Mouse (Mus musculus) layer of hippocampus, postnatal 25 days (tissue): ENCODE results near the gene Eef1g. TPM values are rescaled to one million over a fixed set of nuclear protein-coding genes. Genes with fewer than 3 reads are reported as not detected.
A peak's percentile ranks its signal among the peaks of the same experiment; 100 is the strongest.

Experiments
- DNase-seq, 2 experiments: peaks; one replicate each; pipeline ENCODE4 v3.0.0; 2022; ENCODE audit warnings: mixed read lengths in 2 of 2, low spot score in 1 of 2; ENCODE audit errors: extremely low spot score in 1 of 2
- total RNA-seq, 2 experiments: library from RNA; stranded (reverse); gene quantifications; 2 replicates each; pipeline ENCODE4 v1.2.3; 2021

Eef1g gene
- total RNA-seq, 2 experiments from 2014 or later = 215 to 256 TPM

GRCm38 (mm10) chr19:8983150-8983650, 16.4 kb downstream of the Eef1g start:
- DNase-seq = no peak

GRCm38 (mm10) chr19:8984255-8984868, 17.5 kb downstream of the Eef1g start:
- DNase-seq = no peak

- no peak for DNase-seq
Measured at GRCm38 (mm10) chr19:8985891-8986290, 19.1 kb downstream of the Eef1g start.

- no peak for DNase-seq
Measured at GRCm38 (mm10) chr19:8987816-8988215, 21.0 kb downstream of the Eef1g start.

- DNase-seq = no peak
Measured at GRCm38 (mm10) chr19:8988346-8989065, 21.7 kb downstream of the Eef1g start.

- no peak for DNase-seq
Measured at GRCm38 (mm10) chr19:8989066-8989566, 22.3 kb downstream of the Eef1g start, which contains the start of gene Ahnak. TSS of gene Ahnak (plus strand) at chr19:8989284.

- peak in 1 of 2 experiments; percentile 28 for DNase-seq
Measured at GRCm38 (mm10) chr19:8989567-8990431, 23.0 kb downstream of the Eef1g start.

- no peak for DNase-seq
Measured at GRCm38 (mm10) chr19:8990432-8991102, 23.7 kb downstream of the Eef1g start.

GRCm38 (mm10) chr19:8991245-8991870, 24.5 kb downstream of the Eef1g start:
- DNase-seq = no peak

GRCm38 (mm10) chr19:8991871-8992735, 25.3 kb downstream of the Eef1g start:
- DNase-seq = no peak

- peak; percentile 66 to 88 for DNase-seq
Measured at GRCm38 (mm10) chr19:8992769-8993624, 26.2 kb downstream of the Eef1g start.

- no peak for DNase-seq
Measured at GRCm38 (mm10) chr19:8993625-8993912, 26.7 kb downstream of the Eef1g start.

- no peak for DNase-seq
Measured at GRCm38 (mm10) chr19:8994813-8995607, 28.2 kb downstream of the Eef1g start.

GRCm38 (mm10) chr19:8996601-8997000, 29.8 kb downstream of the Eef1g start:
- DNase-seq = no peak

GRCm38 (mm10) chr19:8997546-8997945, 30.7 kb downstream of the Eef1g start:
- DNase-seq = peak in 1 of 2 experiments; percentile 42

- DNase-seq = no peak
Measured at GRCm38 (mm10) chr19:8998546-8998945, 31.7 kb downstream of the Eef1g start.

GRCm38 (mm10) chr19:8999223-8999622, 32.4 kb downstream of the Eef1g start:
- DNase-seq = no peak
